Mouse (Mus musculus) intestine, embryonic 14.5 days (tissue): ENCODE measurements around the gene Pold3. TPM values are rescaled to one million over a fixed set of nuclear protein-coding genes. Genes with fewer than 3 reads are reported as not detected.

ENCODE experiments used
- ATAC-seq: fragments of 200-750 bp; cut with Nextera tagmentation; replicated peaks from 2 replicates; pipeline ENCODE4 v1.8.0; 2017; ENCODE audit warnings: low read depth, moderate number of reproducible peaks, moderate TSS enrichment, moderate library complexity; ENCODE audit not compliant: low FRiP score, low TSS enrichment
- DNase-seq: peaks from one replicate; pipeline ENCODE4 v3.0.0-alpha.2; 2018; ENCODE audit warnings: low spot score
- H3K27ac ChIP-seq: fragments of 300-500 bp; sonication (generic); 2 replicates; pipeline ENCODE4 v1.5.1; 2014; ENCODE audit warnings: low read depth, mild to moderate bottlenecking, control low read depth
- H3K27me3 ChIP-seq: fragments of 300-500 bp; sonication (generic); replicated peaks from 2 replicates; pipeline ENCODE4 v1.6.1; 2014; ENCODE audit warnings: low read length, control low read depth; ENCODE audit not compliant: control insufficient read depth, insufficient read depth
- H3K36me3 ChIP-seq: fragments of 300-500 bp; sonication (generic); 2 replicates; pipeline ENCODE4 v1.6.1; 2014; ENCODE audit warnings: low read length, control low read depth; ENCODE audit not compliant: control insufficient read depth, insufficient read depth
- H3K4me1 ChIP-seq: fragments of 300-500 bp; sonication (generic); replicated peaks from 2 replicates; pipeline ENCODE4 v1.6.1; 2014; ENCODE audit warnings: low read length, control low read depth, mixed read lengths; ENCODE audit not compliant: control insufficient read depth, insufficient read depth
- H3K4me2 ChIP-seq: fragments of 300-500 bp; sonication (generic); 2 replicates; pipeline ENCODE4 v1.6.1; 2014; ENCODE audit warnings: low read length
- H3K4me3 ChIP-seq: fragments of 300-500 bp; sonication (generic); 2 replicates; pipeline ENCODE4 v1.5.1; 2014; ENCODE audit warnings: low read depth, low read length, control low read depth, mixed read lengths
- H3K9ac ChIP-seq: fragments of 300-500 bp; sonication (generic); 2 replicates; pipeline ENCODE4 v1.6.1; 2014; ENCODE audit warnings: mild to moderate bottlenecking, low read length
- H3K9me3 ChIP-seq: fragments of 300-500 bp; sonication (generic); 2 replicates; pipeline ENCODE4 v1.6.1; 2016; ENCODE audit warnings: low read length, control low read depth; ENCODE audit not compliant: control insufficient read depth
- WGBS: fragments of 180-500 bp; shearing (Covaris S2); extraction: QIAGEN DNeasy Blood & Tissue Kit; methylation state at CpG from one replicate; pipeline ENCODE4 v1.1.7; 2014; 5-methylcytosine and 5-hydroxymethylcytosine counted together
- polyA plus RNA-seq: library from polyadenylated mRNA; unstranded; fragments of >200 nt; fragmentation: Nextera tagmentation; extraction: Ambion mirVana; gene quantifications from 2 replicates; pipeline ENCODE4 v1.2.1, GENCODE M21; 2014

The Pold3 gene
- polyA plus RNA-seq, 1 experiment from 2014 or later, result 64.8 TPM

DNA sequence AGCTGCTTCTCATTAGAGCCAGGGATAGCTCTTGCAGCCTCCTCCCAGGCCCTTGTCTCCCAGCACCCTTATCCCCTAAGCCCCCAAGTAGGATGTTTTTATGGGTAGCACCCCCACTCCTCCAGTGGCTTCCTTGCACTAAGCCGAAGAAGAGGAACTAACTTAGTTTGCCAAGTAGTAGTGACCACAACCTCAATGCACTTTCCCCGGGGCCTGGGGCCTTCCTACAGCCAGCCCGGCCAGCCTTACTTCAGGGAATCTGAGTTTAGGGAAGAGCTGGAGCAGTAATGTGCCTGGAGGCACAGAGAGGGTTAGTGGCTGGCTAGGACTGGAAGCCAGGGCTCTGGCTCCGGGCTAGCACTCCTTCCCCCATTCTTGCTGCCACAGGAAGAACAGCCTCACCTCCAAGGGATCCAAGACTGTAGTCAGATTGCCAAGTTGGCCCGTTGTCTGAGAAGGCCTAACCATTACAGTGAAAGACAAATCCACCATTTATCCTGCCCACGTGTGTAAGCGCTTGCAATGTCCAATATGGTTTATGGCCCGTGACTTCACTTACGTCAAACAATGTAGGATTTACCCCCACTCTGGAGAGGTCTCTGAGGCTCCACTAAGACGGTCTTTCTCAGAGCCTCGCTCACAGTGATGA lies 86.4 kb downstream of the Pold3 start:
- 76% methylated on average over 11 of the region's 11 CpGs for WGBS
- no peak for ATAC-seq
- H3K27me3 ChIP-seq, result no peaks in the 10 kb centered on the region

GRCm38 (mm10) chr7:100033672-100034071 lies 87.7 kb downstream of the Pold3 start:
- Histone ChIP-seq H3K27me3 (no peaks in the 10 kb centered on the region), H3K9ac (no peak overlapping the region), H3K27ac (no peak overlapping the region), H3K4me1 (no peaks in the 10 kb centered on the region), H3K4me2 (no peak overlapping the region), H3K4me3 (no peak overlapping the region), H3K36me3 (no peaks in the 10 kb centered on the region), H3K9me3 (no peaks in the 10 kb centered on the region)
- ATAC-seq, result no peak
- WGBS, result 42% methylated on average over 5 of the region's 5 CpGs
- DNase-seq, result no peak

More for the DNA sequence above, 86.4 kb downstream of the Pold3 start:
- Histone ChIP-seq H3K27ac (no peak overlapping the region), H3K36me3 (no peaks in the 10 kb centered on the region), H3K9me3 (no peaks in the 10 kb centered on the region), H3K9ac (no peak overlapping the region), H3K4me1 (no peaks in the 10 kb centered on the region), H3K4me2 (no peak overlapping the region), H3K4me3 (no peak overlapping the region)
- DNase-seq, result no peak

Other genes starting within 250 kb of the Pold3 start
- 5.8 and 6.7 TPM in 2 replicates for gene Rnf169, start 141.1 kb downstream of the Pold3 start, polyA plus RNA-seq
- gene Chrdl2, start 115.4 kb downstream of the Pold3 start, polyA plus RNA-seq, result 1.1 and 1.4 TPM in 2 replicates
- gene Lipt2, start 37.7 kb upstream of the Pold3 start, polyA plus RNA-seq, result 29.7 and 35.7 TPM in 2 replicates
- 73.1 and 74.5 TPM in 2 replicates for gene Kcne3, start 54.9 kb upstream of the Pold3 start, polyA plus RNA-seq
- gene Pgm2l1, start 105.8 kb upstream of the Pold3 start, polyA plus RNA-seq, result 3.2 and 3.3 TPM in 2 replicates
- gene P4ha3, start 164.0 kb upstream of the Pold3 start, polyA plus RNA-seq, result 4.4 and 5.8 TPM in 2 replicates